8 mouse cellular contexts compared by ENCODE assay signal in genomic region chr7:127712461-127713385, GRCm38 (mm10). TPM values are rescaled to one million over a fixed set of nuclear protein-coding genes. Genes with fewer than 3 reads are reported as not detected.
DNase-seq lines count a peak whose midpoint lies in the region; ATAC-seq and TF ChIP-seq lines count a peak whose summit lies in the region.

Ctf1 (plus strand) TSS chr7:127712736.

- H3K27ac ChIP-seq in gastrocnemius, adult 2 months: peak within 1 kb of the TSS; percentile 97
- H3K27ac ChIP-seq in hindbrain, embryonic 15.5 days (replicated peaks): peak within 1 kb of the TSS; percentile 68
- H3K27ac ChIP-seq in left cerebral cortex, adult 2 months: no peak within 1 kb of the TSS; the same call in 1 of the 2 replicates

- TF ChIP-seq CTCF in gastrocnemius, adult 2 months (IDR thresholded peaks at IDR 0.05): no peak
- no peak for TF ChIP-seq CTCF in left cerebral cortex, adult 2 months (IDR thresholded peaks at IDR 0.05)

- H3K27me3 ChIP-seq in hindbrain, embryonic 15.5 days: no peaks in the 10 kb centered on the region

- H3K36me3 ChIP-seq in hindbrain, embryonic 15.5 days: no peaks in the 10 kb centered on the region

- 0 out of 2 replicates have a peak within 1 kb of the TSS, but pooled peaks have one; percentile 4 for H3K9ac ChIP-seq in hindbrain, embryonic 15.5 days

- H3K4me1 ChIP-seq in hindbrain, embryonic 15.5 days (replicated peaks): peaks cover 30% of the 10 kb centered on the region

- peak; percentile 63 for DNase-seq in WW6 (ENCODE audit: low read depth, low spot score)
- peak; percentile 74 to 85 for DNase-seq in cerebellum, postnatal 25 days
- DNase-seq in gastrocnemius, adult 2 months: peak; percentile 88
- peak; percentile 65 to 71 for DNase-seq in left cerebral cortex, adult 2 months (ENCODE audit: extremely low spot score in 1 of 2, low spot score in 2 of 2)
- peak; percentile 82 for DNase-seq in right cerebral cortex, adult 18-20 months
- peak; percentile 69 to 82 for DNase-seq in urinary bladder, postnatal 4 days (ENCODE audit: low spot score in 2 of 2)

- intact Hi-C loops in gastrocnemius, adult 2 months (cut with DNase I): loop anchor here (1.0 kb wide), 1 partner anchor 32 kb away; the partner anchor contains the start of gene Fbxl19
- intact Hi-C loops in left cerebral cortex, adult 2 months (cut with DNase I): no loop called here

- H3K4me3 ChIP-seq in gastrocnemius, adult 2 months: peak within 1 kb of the TSS; percentile 76
- H3K4me3 ChIP-seq in hindbrain, embryonic 15.5 days: peak within 1 kb of the TSS; percentile 21
- peak within 1 kb of the TSS; percentile 37 for H3K4me3 ChIP-seq in left cerebral cortex, adult 2 months

- whole genome bisulfite sequencing in hindbrain, embryonic 15.5 days: 1% methylated on average over 28 of the region's 28 CpGs

- H3K4me2 ChIP-seq in hindbrain, embryonic 15.5 days: peak within 1 kb of the TSS; percentile 56

- no peaks in the 10 kb centered on the region for H3K9me3 ChIP-seq in hindbrain, embryonic 15.5 days

- peak; percentile 51 for ATAC-seq in hindbrain, embryonic 15.5 days (ENCODE audit: low FRiP score, low read depth)
- peak; percentile 56 for ATAC-seq in megakaryocyte, adult 5-6 weeks (ENCODE audit: poor library complexity, severe bottlenecking)

RNA-seq across cellular contexts. Expression of gene Ctf1, which starts in this region (rescaled TPM):
- 10 to 100 TPM; 16.8 to 18.1 TPM for total RNA-seq in gastrocnemius, adult 2 months (2021)
- 3.8 and 5.4 TPM in 2 replicates for polyA plus RNA-seq in hindbrain, embryonic 15.5 days (2015; fragmentation: Nextera tagmentation; extraction: Ambion mirVana)
- total RNA-seq in left cerebral cortex, adult 2 months (2021): 1 to 10 TPM; 2.8 to 3.8 TPM
- total RNA-seq in megakaryocyte, adult 5-6 weeks (2015): 0.16 TPM in 1 of 2 replicates, not detected in the other
- total RNA-seq in megakaryocyte, adult 5-6 weeks (2017): 0.29 TPM in 1 of 2 replicates, not detected in the other

Comparison
In these comparisons a context has a peak if more than half of its experiments do, and no peak if none do; other contexts are left out.
1. Peak in ATAC-seq in megakaryocyte, adult 5-6 weeks; RNA of the gene not detected or under 1 TPM.
2. H3K4me3 ChIP-seq: peak in every context shown above with its lines; median percentile 76 in gastrocnemius, adult 2 months; 37 in left cerebral cortex, adult 2 months; 21 in hindbrain, embryonic 15.5 days.